Mouse (Mus musculus) MEL (cell line): ENCODE results near the gene Mug2. TPM values are rescaled to one million over a fixed set of nuclear protein-coding genes. Genes with fewer than 3 reads are reported as not detected.

ENCODE experiments used
- DNase-seq: peaks from one replicate; pipeline ENCODE4 v3.0.0; 2011; ENCODE audit warnings: low read depth, low spot score
- H3K27ac ChIP-seq: 2 replicates; pipeline ENCODE4 v1.5.1; 2012; ENCODE audit warnings: low read depth, mild to moderate bottlenecking, control low read depth, low read length, moderate library complexity; ENCODE audit not compliant: control insufficient read depth
- H3K27me3 ChIP-seq, 2 experiments: fragments of 150-350 bp in 1 of 2; sonication (generic) in 1 of 2; 2 replicates each; pipeline ENCODE4 v1.6.1; 2012; ENCODE audit warnings: low read length in 2 of 2, mild to moderate bottlenecking in 2 of 2, improper control_type of control experiment in 1 of 2, moderate library complexity in 1 of 2; ENCODE audit not compliant: insufficient read depth in 2 of 2, control insufficient read depth in 1 of 2
- H3K36me3 ChIP-seq, 2 experiments: 2 replicates each; pipeline ENCODE4 v1.6.1; 2012 to 2014; ENCODE audit warnings: low read length in 2 of 2, improper control_type of control experiment in 1 of 2, inconsistent platforms in 1 of 2, mild to moderate bottlenecking in 1 of 2; ENCODE audit not compliant: insufficient read depth in 2 of 2, control insufficient read depth in 1 of 2
- H3K4me1 ChIP-seq, 2 experiments: fragments of 150-350 bp in 1 of 2; sonication (generic) in 1 of 2; 2 replicates each; pipeline ENCODE4 v1.6.1; 2012; ENCODE audit warnings: low read length in 2 of 2, improper control_type of control experiment in 1 of 2, mild to moderate bottlenecking in 1 of 2; ENCODE audit not compliant: insufficient read depth in 2 of 2, control insufficient read depth in 1 of 2
- H3K4me3 ChIP-seq, 2 experiments: fragments of 150-350 bp in 1 of 2; sonication (generic) in 1 of 2; 2 replicates each; pipeline ENCODE4 v1.5.1; 2012; ENCODE audit warnings: low read depth in 2 of 2, low read length in 2 of 2, mild to moderate bottlenecking in 2 of 2, moderate library complexity in 2 of 2, control low read depth in 1 of 2, improper control_type of control experiment in 1 of 2; ENCODE audit not compliant: control insufficient read depth in 1 of 2, insufficient read depth in 1 of 2
- H3K79me2 ChIP-seq: 2 replicates; pipeline ENCODE4 v1.6.1; 2012; ENCODE audit warnings: mild to moderate bottlenecking, low read length, moderate library complexity; ENCODE audit not compliant: control insufficient read depth, poor library complexity, insufficient read depth
- H3K9ac ChIP-seq: 2 replicates; pipeline ENCODE4 v1.6.1; 2012; ENCODE audit warnings: low read depth, mild to moderate bottlenecking, control low read depth, low read length, moderate library complexity; ENCODE audit not compliant: control insufficient read depth, poor library complexity, severe bottlenecking
- H3K9me3 ChIP-seq: fragments of 150-350 bp; sonication (generic); replicated peaks from 2 replicates; pipeline ENCODE4 v1.6.1; 2012; ENCODE audit warnings: mild to moderate bottlenecking, low read length, improper control_type of control experiment, moderate library complexity; ENCODE audit not compliant: insufficient read depth
- CTCF ChIP-seq, 3 experiments: IDR thresholded peaks in 2 of 3; conservative IDR thresholded peaks in 1 of 3; 2 replicates each; pipeline ENCODE4 v1.5.1; 2011 to 2012; ENCODE audit warnings: low read length in 3 of 3, low read depth in 2 of 3, mild to moderate bottlenecking in 2 of 3, improper control_type of control experiment in 1 of 3, inconsistent platforms in 1 of 3, mixed read lengths in 1 of 3, moderate library complexity in 1 of 3; ENCODE audit not compliant: control insufficient read depth in 1 of 3, insufficient read depth in 1 of 3, poor library complexity in 1 of 3, severe bottlenecking in 1 of 3
- E2F4 ChIP-seq: IDR thresholded peaks from 2 replicates; pipeline ENCODE4 v1.6.1; 2011; ENCODE audit warnings: low read depth, low read length, improper control_type of control experiment, borderline replicate concordance
- EP300 ChIP-seq, 2 experiments: IDR thresholded peaks; 2 replicates each; pipeline ENCODE4 v1.6.1; 2011; ENCODE audit warnings: improper control_type of control experiment in 2 of 2, low read length in 2 of 2, low read depth in 1 of 2, mild to moderate bottlenecking in 1 of 2
- ETS1 ChIP-seq: IDR thresholded peaks from 2 replicates; pipeline ENCODE4 v1.6.1; 2012; ENCODE audit warnings: low read depth, mild to moderate bottlenecking, inconsistent platforms, low read length, improper control_type of control experiment, moderate library complexity
- HCFC1 ChIP-seq: IDR thresholded peaks from 2 replicates; pipeline ENCODE4 v1.6.1; 2012; ENCODE audit warnings: low read depth, mild to moderate bottlenecking, inconsistent platforms, low read length, improper control_type of control experiment, moderate library complexity
- KAT2A ChIP-seq: conservative IDR thresholded peaks from 2 replicates; pipeline ENCODE4 v1.6.1; 2012; ENCODE audit warnings: low read depth, low read length, improper control_type of control experiment, inconsistent platforms
- MAX ChIP-seq: IDR thresholded peaks from 2 replicates; pipeline ENCODE4 v1.6.1; 2011; ENCODE audit warnings: low read length, improper control_type of control experiment
- MEF2A ChIP-seq: IDR thresholded peaks from 2 replicates; pipeline ENCODE4 v1.6.1; 2014; ENCODE audit warnings: low read depth, mild to moderate bottlenecking, inconsistent platforms, low read length, improper control_type of control experiment; ENCODE audit not compliant: poor library complexity, insufficient replicate concordance, severe bottlenecking; ENCODE audit errors: extremely low read depth
- MXI1 ChIP-seq: IDR thresholded peaks from 2 replicates; pipeline ENCODE4 v1.6.1; 2011; ENCODE audit warnings: mild to moderate bottlenecking, low read depth, low read length, improper control_type of control experiment
- MYB ChIP-seq: IDR thresholded peaks from 2 replicates; pipeline ENCODE4 v1.6.1; 2011; ENCODE audit warnings: mild to moderate bottlenecking, low read depth, low read length, improper control_type of control experiment
- MYC ChIP-seq: IDR thresholded peaks from 2 replicates; pipeline ENCODE4 v1.6.1; 2011; ENCODE audit warnings: low read depth, mild to moderate bottlenecking, low read length, improper control_type of control experiment, moderate library complexity
- NELFE ChIP-seq: IDR thresholded peaks from 2 replicates; pipeline ENCODE4 v1.6.1; 2011; ENCODE audit warnings: low read depth, low read length, improper control_type of control experiment
- NRF1 ChIP-seq: IDR thresholded peaks from 2 replicates; pipeline ENCODE4 v1.6.1; 2014; ENCODE audit warnings: low read depth, mild to moderate bottlenecking, inconsistent platforms, low read length, improper control_type of control experiment, moderate library complexity; ENCODE audit not compliant: poor library complexity, insufficient read depth, severe bottlenecking
- POLR2AphosphoS2 ChIP-seq: IDR thresholded peaks from 2 replicates; pipeline ENCODE4 v1.6.1; 2011; ENCODE audit warnings: low read length, improper control_type of control experiment
- POLR2AphosphoS5 ChIP-seq: IDR thresholded peaks from 2 replicates; pipeline ENCODE4 v1.6.1; 2012; ENCODE audit warnings: low read depth, borderline replicate concordance, mild to moderate bottlenecking, inconsistent platforms, low read length, moderate library complexity, mixed read lengths
- RCOR1 ChIP-seq: IDR thresholded peaks from 2 replicates; pipeline ENCODE4 v1.6.1; 2012; ENCODE audit warnings: low read depth, mild to moderate bottlenecking, inconsistent platforms, low read length, improper control_type of control experiment
- TBP ChIP-seq: IDR thresholded peaks from 2 replicates; pipeline ENCODE4 v1.8.0; 2011; ENCODE audit warnings: low read depth, low read length, improper control_type of control experiment
- TCF12 ChIP-seq: IDR thresholded peaks from 2 replicates; pipeline ENCODE4 v1.6.1; 2014; ENCODE audit warnings: low read depth, mild to moderate bottlenecking, inconsistent platforms, low read length, improper control_type of control experiment, moderate library complexity
- UBTF ChIP-seq: IDR thresholded peaks from 2 replicates; pipeline ENCODE4 v1.6.1; 2012; ENCODE audit warnings: low read depth, mild to moderate bottlenecking, inconsistent platforms, low read length, improper control_type of control experiment, moderate library complexity, borderline replicate concordance; ENCODE audit not compliant: insufficient read depth
- USF1 ChIP-seq: IDR thresholded peaks from 2 replicates; pipeline ENCODE4 v1.6.1; 2014; ENCODE audit warnings: low read depth, mild to moderate bottlenecking, inconsistent platforms, low read length, improper control_type of control experiment, moderate library complexity
- ZC3H11A ChIP-seq: IDR thresholded peaks from 2 replicates; pipeline ENCODE4 v1.6.1; 2012; ENCODE audit warnings: low read depth, mild to moderate bottlenecking, inconsistent platforms, low read length, improper control_type of control experiment
- ZKSCAN1 ChIP-seq: IDR thresholded peaks from 2 replicates; pipeline ENCODE4 v1.6.1; 2012; ENCODE audit warnings: low read depth, mild to moderate bottlenecking, inconsistent platforms, low read length, improper control_type of control experiment, moderate library complexity
- ZNF384 ChIP-seq: IDR thresholded peaks from 2 replicates; pipeline ENCODE4 v1.6.1; 2012; ENCODE audit warnings: low read depth, mild to moderate bottlenecking, inconsistent platforms, low read length, improper control_type of control experiment
- polyA plus RNA-seq, 2 experiments: library from polyadenylated mRNA; stranded (reverse) in 1 of 2; unstranded in 1 of 2; fragments of >175 nt in 1 of 2; fragments of >200 nt in 1 of 2; gene quantifications; 2 replicates each; pipeline versions ENCODE4 v1.2.1 to v1.2.4; 2012; ENCODE audit warnings: low replicate concordance in 2 of 2, low read depth in 1 of 2; ENCODE audit not compliant: insufficient read length in 2 of 2, insufficient read depth in 1 of 2, missing spikeins in 1 of 2
- total RNA-seq: library from RNA; depleted of rRNA; stranded (reverse); fragments of 300-350 nt; gene quantifications from 2 replicates; pipeline ENCODE4 v1.2.3, GENCODE M21; 2012

Mug2 gene
- total and polyA plus RNA-seq, 3 experiments = not detected

DNA sequence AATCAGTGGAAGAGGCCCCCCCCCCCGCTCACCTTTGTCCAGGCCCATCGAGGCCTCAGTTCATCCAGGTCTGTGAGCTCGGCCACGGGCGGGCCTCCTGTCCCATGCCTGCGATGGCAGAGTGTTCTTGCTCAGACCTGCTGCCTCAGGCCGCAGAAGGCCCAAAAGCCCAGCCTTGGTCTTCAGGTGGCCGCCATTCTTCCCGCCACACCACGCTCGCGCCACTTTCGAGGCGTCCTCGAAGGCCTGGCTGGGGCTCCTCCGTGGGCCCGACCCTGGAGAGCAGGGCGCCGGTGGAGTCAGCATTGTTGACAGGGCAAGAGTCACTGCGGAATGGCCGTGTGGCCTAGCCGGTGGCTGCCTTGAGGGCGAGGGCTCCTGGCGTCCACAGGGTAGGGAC, 110.4 kb downstream of the Mug2 start:
- Histone ChIP-seq H3K79me2 (no peaks in the 10 kb centered on the region), H3K9ac (no peak overlapping the region), H3K9me3 (no peaks in the 10 kb centered on the region), H3K36me3 (no peaks in the 10 kb centered on the region), H3K27me3 (no peaks in the 10 kb centered on the region; a peak in 1 of 4 replicates), H3K4me1 (no peaks in the 10 kb centered on the region), H3K4me3 (no peak overlapping the region), H3K27ac (no peak overlapping the region)
- no peak for DNase-seq
- TF ChIP-seq ZC3H11A (no peak), TCF12 (no peak), MEF2A (no peak), RCOR1 (no peak), POLR2AphosphoS5 (no peak), KAT2A (no peak), ZKSCAN1 (no peak), NRF1 (no peak)

DNA sequence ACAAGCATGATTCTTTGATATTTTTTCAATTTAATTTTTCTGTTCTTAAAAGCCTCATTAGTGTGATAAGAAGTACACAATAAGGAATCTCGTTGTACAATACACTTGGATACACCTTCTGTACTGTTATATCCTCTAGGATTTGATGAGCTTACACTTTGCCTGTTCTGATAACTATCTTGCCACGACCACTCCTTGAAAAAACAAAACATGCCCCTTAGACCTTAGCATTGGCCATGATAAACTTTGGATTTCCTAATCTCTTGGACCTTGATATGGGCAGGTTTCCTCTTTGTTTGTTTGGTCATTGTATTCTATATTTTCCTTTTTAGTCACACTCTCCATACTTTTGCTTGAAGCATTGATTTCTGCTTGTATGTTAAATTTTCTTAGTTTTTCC, 123.0 kb downstream of the Mug2 start:
- no peaks in the 10 kb centered on the region for H3K9me3 ChIP-seq
- no peaks in the 10 kb centered on the region for H3K79me2 ChIP-seq
- no peak overlapping the region for H3K9ac ChIP-seq
- H3K4me1 ChIP-seq = no peaks in the 10 kb centered on the region
- no peak for DNase-seq
- no peaks in the 10 kb centered on the region for H3K27me3 ChIP-seq
- H3K36me3 ChIP-seq = no peaks in the 10 kb centered on the region
- H3K27ac ChIP-seq = no peak overlapping the region
- TF ChIP-seq NRF1 (no peak), USF1 (no peak), HCFC1 (no peak), RCOR1 (no peak), NELFE (no peak), TBP (no peak), POLR2AphosphoS5 (no peak), E2F4 (no peak), KAT2A (no peak), MAX (no peak), CTCF (IDR thresholded peaks at IDR 0.05 in 2 of 3, conservative IDR thresholded peaks at IDR 0.05 in 1 of 3; ENCODE audit: control insufficient read depth in 1 of 3, insufficient read depth in 1 of 3, low read depth in 2 of 3, low read length in 3 of 3, poor library complexity in 1 of 3, severe bottlenecking in 1 of 3) (no peak), ZNF384 (no peak), ZC3H11A (no peak), MXI1 (no peak), UBTF (no peak), MYC (no peak), MYB (no peak), ETS1 (no peak), EP300 (IDR thresholded peaks at IDR 0.05; ENCODE audit: low read depth in 1 of 2, low read length in 2 of 2) (no peak), POLR2AphosphoS2 (no peak)
- no peak overlapping the region for H3K4me3 ChIP-seq
